Mouse (Mus musculus): ENCODE measurements around the gene Dnajb8. TPM values are rescaled to one million over a fixed set of nuclear protein-coding genes. Genes with fewer than 3 reads are reported as not detected.

The Dnajb8 gene
- polyA plus RNA-seq, 1 experiment from 2014 or later: not detected

- Histone ChIP-seq H3K36me3 (ENCODE audit: control insufficient read depth, insufficient read depth, low read length) (0 out of 2 replicates have a peak, but pooled peaks cover 13% of the 10 kb centered on the region), H3K9ac (ENCODE audit: low read depth, low read length) (no peak overlapping the region), H3K9me3 (ENCODE audit: control insufficient read depth, low read length) (no peaks in the 10 kb centered on the region), H3K4me3 (ENCODE audit: low read depth, low read length) (no peak overlapping the region), H3K4me1 (ENCODE audit: control insufficient read depth, insufficient read depth, low read length) (no peaks in the 10 kb centered on the region), H3K4me2 (ENCODE audit: low read depth, low read length) (no peak overlapping the region), H3K27ac (replicated peaks; ENCODE audit: low read depth, low read length) (no peak overlapping the region), H3K27me3 (replicated peaks; ENCODE audit: control insufficient read depth, insufficient read depth, low read length) (no peaks in the 10 kb centered on the region)
- no peak for ATAC-seq (ENCODE audit: low read depth)
- WGBS: 77% methylated on average over 6 of the region's 6 CpGs
- DNase-seq (ENCODE audit: low spot score): no peak
Observed at GRCm38 (mm10) chr6:88254082-88254481, 32.0 kb downstream of the Dnajb8 start.

GRCm38 (mm10) chr6:88255435-88255834 lies 33.4 kb downstream of the Dnajb8 start:
- H3K27ac ChIP-seq (replicated peaks; ENCODE audit: low read depth, low read length): no peak overlapping the region
- 81% methylated on average over 4 of the region's 4 CpGs for WGBS
- 0 out of 2 replicates have a peak, but pooled peaks cover 13% of the 10 kb centered on the region for H3K36me3 ChIP-seq (ENCODE audit: control insufficient read depth, insufficient read depth, low read length)
- no peak for DNase-seq (ENCODE audit: low spot score)
- H3K4me2 ChIP-seq (ENCODE audit: low read depth, low read length): no peak overlapping the region
- H3K9ac ChIP-seq (ENCODE audit: low read depth, low read length): no peak overlapping the region
- H3K9me3 ChIP-seq (ENCODE audit: control insufficient read depth, low read length): no peaks in the 10 kb centered on the region
- H3K4me1 ChIP-seq (ENCODE audit: control insufficient read depth, insufficient read depth, low read length): no peaks in the 10 kb centered on the region
- H3K4me3 ChIP-seq (ENCODE audit: low read depth, low read length): no peak overlapping the region
- no peak for ATAC-seq (ENCODE audit: low read depth)
- H3K27me3 ChIP-seq (replicated peaks; ENCODE audit: control insufficient read depth, insufficient read depth, low read length): no peaks in the 10 kb centered on the region

- H3K4me1 ChIP-seq (ENCODE audit: control insufficient read depth, insufficient read depth, low read length): no peaks in the 10 kb centered on the region
- ATAC-seq (ENCODE audit: low read depth) (no peak), DNase-seq (ENCODE audit: low spot score) (no peak)
- H3K27me3 ChIP-seq (replicated peaks; ENCODE audit: control insufficient read depth, insufficient read depth, low read length): no peaks in the 10 kb centered on the region
- no peak overlapping the region for H3K4me2 ChIP-seq (ENCODE audit: low read depth, low read length)
- no peaks in the 10 kb centered on the region for H3K9me3 ChIP-seq (ENCODE audit: control insufficient read depth, low read length)
- WGBS: 96% methylated on average over 3 of the region's 3 CpGs
- no peak overlapping the region for H3K9ac ChIP-seq (ENCODE audit: low read depth, low read length)
- H3K4me3 ChIP-seq (ENCODE audit: low read depth, low read length): no peak overlapping the region
- no peak overlapping the region for H3K27ac ChIP-seq (replicated peaks; ENCODE audit: low read depth, low read length)
- H3K36me3 ChIP-seq (ENCODE audit: control insufficient read depth, insufficient read depth, low read length): 0 out of 2 replicates have a peak, but pooled peaks cover 13% of the 10 kb centered on the region
Observed at GRCm38 (mm10) chr6:88259621-88260020, 37.6 kb downstream of the Dnajb8 start.

GRCm38 (mm10) chr6:88260645-88261044 lies 38.6 kb downstream of the Dnajb8 start:
- H3K4me1 ChIP-seq (ENCODE audit: control insufficient read depth, insufficient read depth, low read length): no peaks in the 10 kb centered on the region
- H3K36me3 ChIP-seq (ENCODE audit: control insufficient read depth, insufficient read depth, low read length): 0 out of 2 replicates have a peak, but pooled peaks cover 13% of the 10 kb centered on the region
- DNase-seq (ENCODE audit: low spot score) (no peak), ATAC-seq (ENCODE audit: low read depth) (no peak)
- no peak overlapping the region for H3K4me3 ChIP-seq (ENCODE audit: low read depth, low read length)
- no peak overlapping the region for H3K27ac ChIP-seq (replicated peaks; ENCODE audit: low read depth, low read length)
- no peaks in the 10 kb centered on the region for H3K27me3 ChIP-seq (replicated peaks; ENCODE audit: control insufficient read depth, insufficient read depth, low read length)
- H3K9me3 ChIP-seq (ENCODE audit: control insufficient read depth, low read length): no peaks in the 10 kb centered on the region
- 82% methylated on average over 3 of the region's 3 CpGs for WGBS
- H3K4me2 ChIP-seq (ENCODE audit: low read depth, low read length): no peak overlapping the region
- no peak overlapping the region for H3K9ac ChIP-seq (ENCODE audit: low read depth, low read length)

GRCm38 (mm10) chr6:88262160-88262559 lies 40.1 kb downstream of the Dnajb8 start:
- H3K36me3 ChIP-seq (ENCODE audit: control insufficient read depth, insufficient read depth, low read length): 0 out of 2 replicates have a peak, but pooled peaks cover 6% of the 10 kb centered on the region
- no peak overlapping the region for H3K4me2 ChIP-seq (ENCODE audit: low read depth, low read length)
- H3K4me3 ChIP-seq (ENCODE audit: low read depth, low read length): no peak overlapping the region
- no peak overlapping the region for H3K9ac ChIP-seq (ENCODE audit: low read depth, low read length)
- no peaks in the 10 kb centered on the region for H3K4me1 ChIP-seq (ENCODE audit: control insufficient read depth, insufficient read depth, low read length)
- H3K27ac ChIP-seq (replicated peaks; ENCODE audit: low read depth, low read length): no peak overlapping the region
- no peaks in the 10 kb centered on the region for H3K9me3 ChIP-seq (ENCODE audit: control insufficient read depth, low read length)
- no peak for ATAC-seq (ENCODE audit: low read depth)
- H3K27me3 ChIP-seq (replicated peaks; ENCODE audit: control insufficient read depth, insufficient read depth, low read length): no peaks in the 10 kb centered on the region
- no peak for DNase-seq (ENCODE audit: low spot score)
- 43% methylated on average over 8 of the region's 9 CpGs for WGBS

GRCm38 (mm10) chr6:88265355-88265754 lies 43.3 kb downstream of the Dnajb8 start:
- DNase-seq (ENCODE audit: low spot score) (no peak), ATAC-seq (ENCODE audit: low read depth) (no peak)
- WGBS: 83% methylated on average over 1 of the region's 1 CpGs
- Histone ChIP-seq H3K4me3 (ENCODE audit: low read depth, low read length) (no peak overlapping the region), H3K27ac (replicated peaks; ENCODE audit: low read depth, low read length) (no peak overlapping the region), H3K36me3 (ENCODE audit: control insufficient read depth, insufficient read depth, low read length) (no peaks in the 10 kb centered on the region), H3K4me1 (ENCODE audit: control insufficient read depth, insufficient read depth, low read length) (no peaks in the 10 kb centered on the region), H3K27me3 (replicated peaks; ENCODE audit: control insufficient read depth, insufficient read depth, low read length) (no peaks in the 10 kb centered on the region), H3K9ac (ENCODE audit: low read depth, low read length) (no peak overlapping the region), H3K9me3 (ENCODE audit: control insufficient read depth, low read length) (no peaks in the 10 kb centered on the region), H3K4me2 (ENCODE audit: low read depth, low read length) (no peak overlapping the region)

- ATAC-seq (ENCODE audit: low read depth) (no peak), DNase-seq (ENCODE audit: low spot score) (no peak)
- no peak overlapping the region for H3K4me3 ChIP-seq (ENCODE audit: low read depth, low read length)
- H3K9me3 ChIP-seq (ENCODE audit: control insufficient read depth, low read length): no peaks in the 10 kb centered on the region
- H3K27me3 ChIP-seq (replicated peaks; ENCODE audit: control insufficient read depth, insufficient read depth, low read length): no peaks in the 10 kb centered on the region
- H3K9ac ChIP-seq (ENCODE audit: low read depth, low read length): no peak overlapping the region
- WGBS: 88% methylated on average over 3 of the region's 3 CpGs
- H3K4me1 ChIP-seq (ENCODE audit: control insufficient read depth, insufficient read depth, low read length): no peaks in the 10 kb centered on the region
- H3K27ac ChIP-seq (replicated peaks; ENCODE audit: low read depth, low read length): no peak overlapping the region
- H3K36me3 ChIP-seq (ENCODE audit: control insufficient read depth, insufficient read depth, low read length): no peaks in the 10 kb centered on the region
- H3K4me2 ChIP-seq (ENCODE audit: low read depth, low read length): no peak overlapping the region
Observed at GRCm38 (mm10) chr6:88266055-88266454, 44.0 kb downstream of the Dnajb8 start.

GRCm38 (mm10) chr6:88267068-88267467 lies 45.0 kb downstream of the Dnajb8 start:
- H3K9ac ChIP-seq (ENCODE audit: low read depth, low read length): no peak overlapping the region
- WGBS: 90% methylated on average over 3 of the region's 3 CpGs
- no peaks in the 10 kb centered on the region for H3K4me1 ChIP-seq (ENCODE audit: control insufficient read depth, insufficient read depth, low read length)
- H3K9me3 ChIP-seq (ENCODE audit: control insufficient read depth, low read length): no peaks in the 10 kb centered on the region
- H3K4me3 ChIP-seq (ENCODE audit: low read depth, low read length): no peak overlapping the region
- no peaks in the 10 kb centered on the region for H3K36me3 ChIP-seq (ENCODE audit: control insufficient read depth, insufficient read depth, low read length)
- ATAC-seq (ENCODE audit: low read depth): no peak
- H3K27me3 ChIP-seq (replicated peaks; ENCODE audit: control insufficient read depth, insufficient read depth, low read length): no peaks in the 10 kb centered on the region
- no peak overlapping the region for H3K4me2 ChIP-seq (ENCODE audit: low read depth, low read length)
- H3K27ac ChIP-seq (replicated peaks; ENCODE audit: low read depth, low read length): no peak overlapping the region
- no peak for DNase-seq (ENCODE audit: low spot score)

- Histone ChIP-seq H3K9ac (ENCODE audit: low read depth, low read length) (no peak overlapping the region), H3K9me3 (ENCODE audit: control insufficient read depth, low read length) (no peaks in the 10 kb centered on the region), H3K27me3 (replicated peaks; ENCODE audit: control insufficient read depth, insufficient read depth, low read length) (no peaks in the 10 kb centered on the region), H3K36me3 (ENCODE audit: control insufficient read depth, insufficient read depth, low read length) (no peaks in the 10 kb centered on the region), H3K4me2 (ENCODE audit: low read depth, low read length) (no peak overlapping the region), H3K4me3 (ENCODE audit: low read depth, low read length) (no peak overlapping the region), H3K27ac (replicated peaks; ENCODE audit: low read depth, low read length) (no peak overlapping the region), H3K4me1 (ENCODE audit: control insufficient read depth, insufficient read depth, low read length) (no peaks in the 10 kb centered on the region)
- DNase-seq (ENCODE audit: low spot score) (no peak), ATAC-seq (ENCODE audit: low read depth) (no peak)
- WGBS: 84% methylated on average over 2 of the region's 2 CpGs
Observed at GRCm38 (mm10) chr6:88267970-88268369, 45.9 kb downstream of the Dnajb8 start.

Data from embryonic facial prominence, embryonic 14.5 days (tissue).